Mouse (Mus musculus) adrenal gland, adult 2 months (tissue): ENCODE measurements around the gene Atf6b. TPM values are rescaled to one million over a fixed set of nuclear protein-coding genes. Genes with fewer than 3 reads are reported as not detected.

Experiments
- DNase-seq: peaks from one replicate; pipeline ENCODE4 v3.0.0; 2021
- polyA plus RNA-seq: library from polyadenylated mRNA; depleted of rRNA; stranded (reverse); fragments of >200 nt; gene quantifications from 2 replicates; pipeline ENCODE4 v1.2.3, GENCODE M21; 2012
- total RNA-seq, 2 experiments: library from RNA; stranded (reverse); gene quantifications; 2 replicates each; pipeline ENCODE4 v1.2.3; 2021

The Atf6b gene
- total and polyA plus RNA-seq, 3 experiments, result 44.1 to 118 (median 53.2) TPM

DNA sequence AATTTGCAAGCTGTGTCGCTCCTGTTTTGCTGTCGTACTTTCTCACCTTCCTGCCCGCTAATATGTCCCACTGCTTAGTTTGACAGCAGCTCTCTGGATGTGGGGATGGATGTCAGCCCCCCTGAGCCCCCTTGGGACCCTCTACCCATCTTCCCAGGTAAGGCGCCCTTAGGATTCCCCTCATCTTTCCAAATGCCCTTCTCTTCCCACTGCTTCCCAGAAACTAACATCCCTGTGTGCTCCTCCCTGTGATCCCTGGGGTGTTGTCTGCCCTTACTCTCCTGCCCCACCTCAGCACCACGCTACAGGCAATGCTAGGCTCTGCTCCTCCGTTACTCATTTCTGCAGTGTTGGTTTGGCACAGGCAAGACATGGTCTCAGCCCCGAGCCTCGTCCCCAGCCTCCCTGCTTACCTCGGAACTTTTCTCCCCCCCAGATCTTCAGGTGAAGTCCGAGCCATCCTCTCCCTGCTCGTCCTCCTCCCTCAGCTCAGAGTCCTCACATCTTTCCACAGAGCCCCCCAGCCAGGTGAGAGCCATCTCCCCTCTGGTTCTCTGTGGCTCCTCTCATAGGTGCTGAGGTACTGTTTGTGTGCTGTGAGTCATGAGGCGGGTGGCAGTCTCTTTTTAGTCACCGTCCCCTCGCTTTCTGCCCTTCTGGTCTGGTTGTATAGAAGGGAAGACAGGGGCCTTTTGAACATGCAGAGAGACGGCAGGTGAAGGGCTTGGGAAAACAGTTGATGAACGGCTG lies 1.4 kb downstream of the Atf6b start:
- DNase-seq, result no peak

DNA sequence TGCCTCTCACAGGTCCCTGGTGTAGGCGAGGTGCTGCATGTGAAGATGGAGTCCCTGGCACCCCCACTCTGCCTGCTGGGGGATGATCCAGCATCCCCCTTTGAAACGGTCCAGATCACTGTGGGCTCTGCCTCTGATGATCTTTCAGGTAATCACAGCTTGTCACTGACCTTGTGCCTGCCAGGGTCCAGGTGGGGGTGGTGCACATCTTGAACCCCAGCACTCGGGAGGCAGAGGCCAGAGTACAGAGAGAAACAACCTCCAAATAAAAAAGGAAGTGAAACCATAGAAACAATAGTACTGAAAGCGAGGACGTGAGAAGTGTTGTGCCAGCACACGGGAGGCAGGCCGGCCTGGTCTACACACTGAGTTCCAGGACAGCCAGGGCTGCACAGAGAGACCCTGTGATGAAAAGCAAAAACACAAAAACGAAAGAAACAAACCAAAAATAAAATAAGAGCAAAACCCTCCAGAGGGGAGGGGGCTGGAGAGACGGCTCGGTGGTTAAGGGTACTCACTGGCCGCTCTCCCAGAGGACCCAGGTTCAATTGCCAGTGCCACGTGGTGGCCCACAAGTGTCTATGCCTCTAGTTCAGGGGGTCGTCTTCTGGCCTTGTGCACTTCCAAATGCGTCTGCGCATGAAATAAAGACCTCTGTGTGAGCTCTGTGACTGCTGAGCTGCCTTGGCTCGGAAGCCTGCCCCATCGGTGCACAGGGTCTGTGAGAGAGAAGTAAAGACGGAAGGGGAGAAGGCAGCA lies 2.3 kb downstream of the Atf6b start:
- DNase-seq, result no peak

DNA sequence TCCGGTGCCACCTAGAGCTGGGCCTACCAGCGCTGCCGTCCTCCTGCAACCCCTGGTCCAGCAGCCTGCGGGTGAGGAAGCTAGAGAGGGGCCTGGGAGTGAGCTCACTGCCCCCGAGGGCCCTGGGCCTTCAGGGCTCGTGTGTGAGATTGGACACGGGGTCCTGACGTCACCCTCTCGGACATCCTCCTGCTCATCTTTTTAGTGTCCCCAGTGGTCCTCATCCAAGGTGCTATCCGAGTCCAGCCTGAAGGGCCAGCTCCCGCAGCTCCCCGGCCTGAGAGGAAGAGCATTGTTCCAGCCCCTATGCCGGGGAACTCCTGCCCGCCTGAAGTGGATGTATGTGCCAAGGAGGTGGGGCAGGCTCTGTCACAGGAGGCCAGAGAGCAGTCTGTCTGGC lies 3.8 kb downstream of the Atf6b start:
- no peak for DNase-seq

DNA sequence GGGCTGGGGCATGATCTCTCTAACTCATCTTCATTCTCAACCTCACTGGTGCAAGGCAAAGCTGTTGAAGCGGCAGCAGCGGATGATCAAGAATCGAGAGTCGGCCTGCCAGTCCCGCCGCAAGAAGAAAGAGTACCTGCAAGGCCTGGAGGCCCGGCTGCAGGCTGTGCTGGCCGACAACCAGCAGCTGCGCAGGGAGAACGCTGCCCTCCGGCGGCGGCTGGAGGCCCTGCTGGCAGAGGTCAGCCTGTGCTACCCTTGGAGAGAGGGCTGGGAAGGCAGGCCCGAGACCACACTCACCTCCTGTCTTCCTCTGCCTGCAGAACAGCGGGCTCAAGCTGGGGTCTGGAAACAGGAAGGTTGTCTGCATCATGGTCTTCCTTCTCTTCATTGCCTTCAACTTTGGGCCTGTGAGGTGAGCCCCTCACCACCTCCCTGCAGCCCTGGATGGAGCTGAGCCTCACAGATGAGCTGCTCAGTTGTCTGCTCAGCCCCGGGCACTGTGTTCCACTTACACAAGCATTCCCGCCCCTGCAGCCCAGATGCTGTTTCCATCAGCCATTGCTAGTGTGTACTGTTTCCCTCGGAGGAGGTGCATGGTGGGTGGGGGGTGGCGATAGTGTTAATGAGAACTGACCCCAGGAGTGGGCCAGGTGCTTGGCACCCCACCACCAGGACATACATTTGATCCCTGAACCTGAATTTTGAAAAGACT lies 4.7 kb downstream of the Atf6b start:
- peak; percentile 64 for DNase-seq

DNA sequence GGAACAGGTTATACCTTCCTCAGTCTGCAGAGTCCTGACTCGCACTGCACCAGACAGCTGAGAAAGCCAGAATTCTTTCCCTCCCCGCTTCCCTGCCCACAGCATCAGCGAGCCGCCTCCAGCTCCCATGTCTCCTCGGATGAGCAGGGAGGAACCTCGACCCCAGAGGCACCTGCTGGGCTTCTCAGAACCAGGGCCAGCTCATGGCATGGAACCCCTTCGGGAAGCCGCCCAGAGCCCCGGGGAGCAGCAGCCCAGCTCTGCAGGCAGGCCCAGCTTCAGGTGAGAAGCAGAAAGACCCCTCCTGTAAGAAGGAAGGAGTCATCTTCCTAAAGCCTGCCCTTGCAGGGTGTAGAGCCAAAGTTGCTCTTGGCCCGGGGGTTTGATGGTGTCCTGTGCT lies 5.6 kb downstream of the Atf6b start:
- DNase-seq, result no peak

DNA sequence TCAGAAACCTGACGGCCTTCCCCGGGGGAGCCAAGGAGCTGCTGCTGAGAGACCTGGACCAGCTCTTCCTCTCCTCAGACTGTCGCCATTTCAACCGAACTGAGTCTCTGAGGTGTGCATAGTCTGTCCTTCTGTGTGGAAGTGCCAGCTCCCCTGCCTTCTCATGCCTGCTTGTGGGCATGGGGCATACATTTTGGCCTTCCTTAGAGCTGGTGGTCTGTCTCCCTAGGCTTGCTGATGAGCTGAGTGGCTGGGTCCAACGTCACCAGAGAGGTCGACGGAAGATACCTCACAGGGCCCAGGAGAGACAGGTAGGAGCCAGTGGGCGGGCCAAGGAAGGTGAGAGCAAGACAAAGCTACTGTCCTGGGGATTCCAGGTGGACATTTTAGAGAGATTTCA lies 6.0 kb downstream of the Atf6b start:
- DNase-seq, result no peak

DNA sequence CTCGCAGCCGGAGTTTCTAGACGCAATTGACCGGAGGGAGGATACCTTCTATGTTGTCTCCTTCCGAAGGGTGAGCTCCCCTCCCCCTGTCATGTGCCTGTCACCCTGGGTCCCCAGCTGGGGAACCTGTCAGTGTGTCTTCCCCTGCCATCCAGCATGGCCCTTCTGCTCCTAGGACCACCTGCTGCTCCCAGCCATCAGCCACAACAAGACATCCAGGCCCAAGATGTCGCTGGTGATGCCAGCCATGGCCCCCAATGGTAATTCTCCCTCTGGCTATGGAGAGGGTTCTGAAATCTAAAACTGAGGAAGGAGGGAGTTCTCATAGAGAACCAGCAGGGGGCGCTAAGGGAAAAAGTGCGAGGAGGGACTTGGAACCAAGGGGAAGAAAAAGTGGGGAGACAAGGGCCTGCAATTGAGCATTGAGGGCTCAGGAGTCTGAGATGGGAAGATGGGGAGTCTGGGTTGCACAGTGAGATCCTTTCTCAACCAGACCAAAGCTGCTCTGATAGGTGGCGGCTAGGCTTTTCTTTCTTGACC lies 6.9 kb downstream of the Atf6b start:
- peak; percentile 61 for DNase-seq

DNA sequence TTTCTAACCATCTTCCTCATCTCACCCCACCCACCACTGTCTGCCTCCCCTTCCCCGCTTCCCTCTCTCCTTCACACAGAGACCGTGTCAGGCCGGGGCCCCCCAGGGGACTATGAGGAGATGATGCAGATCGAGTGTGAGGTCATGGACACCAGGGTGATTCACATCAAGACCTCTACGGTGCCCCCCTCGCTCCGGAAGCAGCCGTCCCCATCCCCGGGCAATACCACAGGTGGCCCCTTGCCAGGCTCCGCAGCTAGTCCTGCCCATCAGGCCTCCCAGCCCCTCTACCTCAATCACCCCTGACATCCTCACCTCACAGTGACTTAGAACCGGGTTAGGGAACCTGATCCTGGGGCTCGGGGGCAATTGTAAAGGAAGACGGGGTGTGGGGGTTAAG lies 7.4 kb downstream of the Atf6b start:
- DNase-seq, result no peak

DNA sequence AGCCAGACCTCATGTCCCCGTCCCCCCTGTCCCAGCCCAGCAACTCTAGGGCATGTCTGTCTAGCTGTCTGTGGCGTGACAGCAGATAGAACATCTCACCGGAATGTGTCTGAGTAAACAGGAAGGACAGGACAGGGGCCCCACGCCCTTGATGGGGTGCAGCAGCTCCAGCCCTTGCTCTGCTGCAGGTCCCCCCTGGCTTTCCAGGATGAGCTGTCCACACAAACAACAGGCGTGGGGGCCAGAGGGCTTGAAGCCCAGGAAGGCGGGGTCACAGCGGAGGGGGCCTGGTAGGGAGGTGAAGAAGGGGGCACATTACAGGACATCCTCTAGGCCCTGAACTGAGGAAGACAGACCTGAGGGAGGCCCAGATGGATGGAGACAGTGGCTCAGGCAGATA lies 8.2 kb downstream of the Atf6b start:
- DNase-seq, result peak; percentile 85

DNA sequence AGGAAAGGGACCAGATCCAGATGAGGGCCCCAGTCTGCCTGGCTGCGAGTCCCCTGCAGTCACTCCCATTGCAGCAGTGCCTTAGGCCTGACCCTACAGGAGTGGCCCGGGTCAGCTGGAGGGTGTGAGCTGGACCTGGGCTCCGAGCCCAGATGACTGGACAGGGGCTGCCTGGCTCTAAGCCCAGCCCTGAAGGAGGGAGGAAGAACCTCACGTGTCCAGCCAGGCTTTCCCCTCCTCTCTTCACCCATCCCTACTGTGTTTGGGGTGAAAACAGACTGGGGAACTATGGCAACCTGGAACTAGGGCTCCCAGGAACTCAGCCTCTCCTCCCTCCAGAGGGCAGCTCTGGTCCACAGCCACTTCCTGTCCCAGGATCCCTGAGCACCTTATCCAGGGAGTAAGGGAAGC lies 8.6 kb downstream of the Atf6b start:
- peak; percentile 93 for DNase-seq

DNA sequence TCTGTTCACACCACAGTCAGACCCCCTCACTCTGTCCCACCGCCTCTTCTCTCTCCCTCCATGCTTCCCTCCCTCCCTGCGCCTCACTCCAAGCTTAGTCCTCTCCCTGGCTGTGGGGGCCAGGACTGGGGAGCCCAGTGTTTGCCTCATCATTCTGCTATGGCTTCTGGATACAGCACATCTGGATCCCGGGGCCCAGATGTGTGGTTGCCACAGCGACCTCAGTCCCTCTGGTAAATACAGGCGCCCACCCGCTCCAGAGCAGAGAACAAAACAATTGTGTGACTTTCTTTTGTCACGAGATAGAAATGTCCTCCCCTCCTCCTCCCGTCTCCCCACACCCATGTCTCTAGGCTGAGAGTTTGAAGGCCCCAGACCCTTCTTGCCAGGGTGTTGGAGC lies 9.7 kb downstream of the Atf6b start:
- no peak for DNase-seq

DNA sequence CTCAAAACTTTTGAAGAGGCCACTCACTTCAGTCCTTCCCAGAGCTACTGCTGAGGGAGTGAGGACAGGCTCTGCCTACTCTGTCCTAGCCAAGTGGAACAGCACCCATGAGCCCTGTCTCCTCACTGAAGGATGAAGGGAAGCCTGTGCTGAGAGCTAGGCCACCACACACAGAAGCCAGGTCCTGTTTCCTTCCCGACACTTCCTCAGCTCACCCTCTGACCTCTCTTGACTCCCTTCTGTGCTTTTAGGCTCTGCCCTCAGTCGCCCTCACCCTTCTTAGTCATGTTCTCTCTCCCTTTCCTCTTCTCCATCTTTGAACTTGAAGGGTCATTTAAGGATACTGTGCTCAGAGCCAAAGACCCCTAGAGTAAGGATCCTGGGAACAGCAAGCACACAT lies 10.3 kb downstream of the Atf6b start:
- no peak for DNase-seq

DNA sequence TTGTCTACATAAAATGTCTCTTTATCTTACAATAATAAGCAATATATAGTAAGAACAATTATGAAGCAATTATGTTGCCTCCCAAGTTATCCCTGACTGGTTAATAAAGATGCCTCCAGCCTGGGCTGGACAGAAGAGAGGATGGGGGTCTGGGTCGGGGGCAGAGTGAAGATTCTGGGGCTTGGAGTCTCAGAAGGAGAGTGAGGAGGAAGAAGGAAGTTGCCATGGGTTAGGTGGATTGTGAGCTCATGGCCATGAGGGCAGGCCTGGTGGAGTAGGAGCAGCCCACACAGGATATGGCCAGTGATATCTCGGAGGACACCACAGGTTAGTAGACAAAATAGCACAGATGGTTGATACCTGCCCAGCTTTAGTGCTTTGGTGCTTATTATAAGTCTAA lies 11.2 kb downstream of the Atf6b start:
- DNase-seq, result no peak

DNA sequence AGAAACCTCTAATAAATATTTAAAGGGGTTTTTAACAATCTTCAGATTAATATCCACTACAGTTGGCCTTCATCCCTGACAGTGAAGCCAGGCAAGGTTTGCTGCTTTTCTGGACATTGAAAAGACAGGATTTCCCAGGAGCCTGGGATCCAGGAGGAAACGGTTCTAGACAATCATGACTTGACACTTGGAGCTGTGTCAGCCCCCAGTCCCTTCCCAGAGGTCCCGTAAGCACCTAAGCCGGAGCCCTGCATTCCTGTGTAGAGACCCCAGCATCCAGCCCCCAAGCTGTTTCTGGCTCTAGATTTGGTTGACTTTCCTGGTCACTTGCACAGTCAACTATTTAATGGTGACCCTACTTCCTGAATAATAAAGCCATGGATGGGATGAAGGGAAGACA lies 11.6 kb downstream of the Atf6b start:
- no peak for DNase-seq

DNA sequence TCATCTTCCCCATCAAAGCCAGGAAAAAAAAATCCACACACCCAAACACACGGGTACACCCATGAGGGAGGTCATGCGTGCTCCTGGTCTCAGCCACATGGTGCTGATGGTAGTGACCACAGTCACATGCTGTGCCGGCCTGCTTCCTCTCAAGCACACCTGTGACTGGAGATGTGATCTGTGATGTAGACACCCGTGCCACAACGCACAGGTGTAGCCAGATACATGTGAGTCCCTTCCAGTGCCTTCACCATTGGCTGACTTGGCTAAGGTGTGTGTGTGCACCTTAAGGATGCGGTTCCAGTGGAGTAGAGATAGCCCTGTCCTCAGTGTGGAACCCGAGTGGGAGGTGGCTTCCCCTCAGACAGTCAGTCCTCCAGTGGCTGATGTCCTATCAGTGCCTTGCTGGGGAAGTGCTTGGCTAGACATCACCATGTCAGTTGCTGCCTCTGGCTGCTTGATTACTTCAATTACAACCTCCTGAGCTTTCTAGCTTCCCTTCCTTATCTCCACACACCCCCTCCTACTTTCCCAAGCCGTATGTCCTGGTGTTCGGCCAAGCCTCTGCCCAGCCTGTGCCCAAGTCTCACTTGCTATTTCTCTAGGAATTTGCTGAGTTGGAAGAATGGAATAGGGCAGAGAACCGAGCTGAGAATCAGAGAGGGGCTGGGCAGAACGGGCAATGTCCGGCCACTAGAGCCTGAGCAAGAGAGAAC lies 12.4 kb downstream of the Atf6b start:
- no peak for DNase-seq

DNA sequence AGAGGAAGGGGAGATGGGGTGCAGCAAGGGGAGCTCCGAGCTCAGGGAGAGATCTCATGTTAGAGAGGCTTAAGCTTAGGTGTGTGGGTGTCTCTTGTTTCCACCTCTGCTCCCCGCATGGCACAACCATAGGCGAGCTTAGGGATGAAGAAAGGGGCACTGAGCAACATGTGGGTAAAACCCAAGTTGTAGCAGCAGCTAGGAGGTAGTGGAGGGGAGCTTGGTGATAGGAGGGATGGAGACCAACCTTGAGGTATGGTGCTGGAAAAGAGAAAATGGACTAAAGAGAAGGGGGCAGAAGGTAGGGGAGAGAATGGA lies 12.9 kb downstream of the Atf6b start:
- no peak for DNase-seq

DNA sequence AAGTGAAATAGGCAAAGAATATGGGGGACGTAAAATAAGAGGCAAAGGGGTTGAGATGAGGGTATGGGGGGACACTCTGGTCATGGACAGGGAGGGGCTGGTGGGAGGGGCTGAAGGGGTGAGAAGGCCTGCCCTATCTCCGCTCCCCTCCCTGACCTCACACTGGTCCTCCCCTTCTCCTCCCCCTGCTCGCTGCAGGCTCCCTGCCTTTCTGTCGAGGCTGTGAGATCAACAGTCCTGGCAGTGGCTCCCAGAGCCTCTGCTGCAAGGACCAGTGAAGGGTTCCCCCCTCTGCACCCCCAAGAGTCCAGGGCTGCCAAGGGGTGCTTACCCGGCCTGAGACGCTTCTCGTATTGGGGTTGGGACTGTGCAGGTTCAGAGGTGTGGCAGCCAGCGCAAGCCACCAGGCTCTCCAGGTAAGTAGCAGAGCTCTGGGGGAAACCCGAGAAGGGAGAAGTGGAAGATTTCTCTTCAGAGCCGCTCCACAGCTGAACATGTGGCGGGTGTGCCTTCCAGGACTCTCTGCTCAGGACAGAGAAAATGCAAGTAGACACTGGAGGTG lies 13.4 kb downstream of the Atf6b start:
- no peak for DNase-seq

DNA sequence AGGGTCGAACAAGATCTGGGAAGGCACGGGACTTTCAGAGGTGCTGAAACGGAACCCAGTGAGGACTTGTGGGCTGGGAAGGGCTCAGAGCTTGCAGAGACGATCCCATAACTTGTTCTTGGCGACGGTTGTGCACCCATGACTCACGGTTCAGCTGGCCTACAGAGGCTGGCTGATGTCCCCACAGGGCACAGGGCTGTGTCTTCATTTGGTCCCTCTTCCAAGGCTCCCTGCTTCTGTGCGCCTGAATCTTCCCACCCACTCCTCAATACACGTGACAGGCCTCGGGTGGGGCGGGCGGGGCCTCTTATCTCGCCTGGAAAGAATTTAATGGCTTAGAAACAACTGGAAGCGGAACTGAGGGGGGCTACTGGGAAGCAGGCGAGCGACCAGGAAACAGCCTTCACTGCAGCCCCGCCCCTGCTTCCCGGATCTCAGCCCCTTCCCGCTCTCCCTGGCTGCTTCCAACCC lies 14.2 kb downstream of the Atf6b start:
- DNase-seq, result peak; percentile 80

DNA sequence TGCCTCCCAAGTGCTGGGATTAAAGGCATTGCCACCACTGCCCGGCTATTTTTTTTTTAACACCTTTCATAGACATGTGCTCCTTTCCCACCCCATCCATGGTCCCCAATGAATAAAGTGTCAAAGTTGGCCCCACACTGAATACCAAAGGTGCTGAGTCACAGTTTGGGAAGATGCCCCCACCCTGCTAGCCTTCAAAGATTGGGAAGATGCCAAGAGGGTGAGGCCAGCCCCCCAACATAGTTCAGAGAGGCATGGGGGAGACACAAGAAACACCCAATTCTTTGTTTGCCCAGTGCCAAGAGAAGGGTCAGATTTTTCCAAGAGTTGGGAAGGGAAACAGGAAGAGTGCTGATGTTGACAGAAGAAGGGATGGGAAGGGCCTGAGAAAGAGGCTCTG lies 15.5 kb downstream of the Atf6b start:
- DNase-seq, result no peak

DNA sequence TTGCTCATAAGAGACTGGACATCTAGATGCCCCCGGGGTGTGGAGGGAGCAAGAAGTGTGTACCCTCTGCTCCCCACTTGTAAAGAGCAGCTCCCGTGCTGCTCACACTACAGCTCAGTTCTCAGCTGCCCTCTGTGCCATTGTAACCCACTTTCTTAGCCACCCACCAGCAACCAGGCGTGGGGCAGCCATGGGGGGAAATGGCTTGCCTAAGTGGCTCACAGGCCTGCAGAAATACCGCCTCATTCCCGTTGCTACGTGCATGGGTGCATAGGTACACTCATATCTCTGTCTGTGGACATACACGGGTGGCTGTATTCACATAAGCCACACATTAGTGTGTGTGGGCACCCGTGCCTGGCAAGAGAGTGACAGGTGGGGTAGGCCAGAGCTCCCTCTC lies 16.0 kb downstream of the Atf6b start:
- DNase-seq, result no peak

DNA sequence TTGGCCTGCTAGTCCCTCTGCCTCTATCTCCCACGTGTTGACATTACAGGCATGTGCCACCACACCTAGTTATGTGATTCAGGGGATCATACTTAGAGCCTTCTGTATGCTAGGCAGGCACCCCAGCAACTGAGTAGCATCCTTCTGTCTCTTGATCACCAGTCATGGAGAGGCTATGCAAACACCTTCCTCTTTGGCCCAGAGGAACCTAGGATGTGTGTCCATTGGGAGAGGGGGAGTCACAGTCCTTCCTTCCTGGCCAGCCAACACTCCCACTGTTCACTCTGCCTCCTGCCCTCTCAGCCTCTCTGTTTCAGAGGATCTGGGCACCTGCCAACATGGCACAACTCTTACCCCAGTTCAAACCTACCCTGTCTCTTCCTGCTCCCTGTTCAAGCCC lies 16.6 kb downstream of the Atf6b start:
- no peak for DNase-seq

DNA sequence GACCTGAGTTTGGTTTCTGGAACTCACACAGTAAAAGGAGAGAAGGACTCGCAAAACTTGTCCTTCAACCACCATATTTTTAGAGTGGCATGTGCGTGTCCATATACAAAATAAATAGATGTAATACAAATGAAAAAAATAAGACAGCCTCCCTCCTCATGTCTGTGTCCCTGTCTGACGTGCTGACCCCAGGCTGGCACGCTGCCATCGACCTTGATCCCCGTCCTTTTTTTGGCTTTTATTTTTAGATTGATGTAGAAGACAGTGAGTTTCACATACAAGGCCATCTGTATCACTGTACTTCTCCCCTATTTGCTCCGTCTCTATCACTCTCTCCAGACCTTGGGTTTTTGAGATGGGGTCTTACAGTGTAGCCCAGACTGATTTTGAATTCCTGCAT lies 17.5 kb downstream of the Atf6b start:
- DNase-seq, result no peak
